Mouse (Mus musculus) intestine, embryonic 16.5 days (tissue): ENCODE measurements at regions not wholly inside any gene's neighbourhood (a gene's known extent, or its start where the extent isn't known, plus 50 kb on each side); places are given as distances from the start of the nearest gene placed in this dataset.

Source experiments
- ATAC-seq: fragments of 200-750 bp; cut with Nextera tagmentation; 2 replicates; pipeline ENCODE4 v1.8.0; 2017; ENCODE audit warnings: moderate TSS enrichment, moderate library complexity
- H3K27ac ChIP-seq: fragments of 300-500 bp; sonication (generic); 2 replicates; pipeline ENCODE4 v1.5.1; 2014; ENCODE audit warnings: mild to moderate bottlenecking, low read length
- H3K27me3 ChIP-seq: fragments of 300-500 bp; sonication (generic); replicated peaks from 2 replicates; pipeline ENCODE4 v1.6.1; 2014; ENCODE audit warnings: low read length, control low read depth, mixed read lengths; ENCODE audit not compliant: control insufficient read depth, insufficient read depth
- H3K36me3 ChIP-seq: fragments of 300-500 bp; sonication (generic); 2 replicates; pipeline ENCODE4 v1.6.1; 2014; ENCODE audit warnings: low read length, control low read depth; ENCODE audit not compliant: control insufficient read depth, insufficient read depth
- H3K4me1 ChIP-seq: fragments of 300-500 bp; sonication (generic); 2 replicates; pipeline ENCODE4 v1.6.1; 2014; ENCODE audit warnings: low read length, control low read depth, mixed read lengths; ENCODE audit not compliant: control insufficient read depth, insufficient read depth
- H3K4me2 ChIP-seq: fragments of 300-500 bp; sonication (generic); 2 replicates; pipeline ENCODE4 v1.6.1; 2014; ENCODE audit warnings: low read depth, low read length, control low read depth
- H3K4me3 ChIP-seq: fragments of 300-500 bp; sonication (generic); 2 replicates; pipeline ENCODE4 v1.5.1; 2014; ENCODE audit warnings: mild to moderate bottlenecking, low read length
- H3K9ac ChIP-seq: fragments of 300-500 bp; sonication (generic); 2 replicates; pipeline ENCODE4 v1.6.1; 2014; ENCODE audit warnings: low read depth, low read length
- H3K9me3 ChIP-seq: fragments of 300-500 bp; sonication (generic); 2 replicates; pipeline ENCODE4 v1.6.1; 2016; ENCODE audit warnings: low read length, control low read depth; ENCODE audit not compliant: control insufficient read depth
- WGBS: fragments of 180-500 bp; shearing (Covaris S2); extraction: QIAGEN DNeasy Blood & Tissue Kit; methylation state at CpG from one replicate; pipeline ENCODE4 v1.1.7; 2014; 5-methylcytosine and 5-hydroxymethylcytosine counted together

- WGBS, result 80% methylated on average over 10 of the region's 10 CpGs
- ATAC-seq, result no peak
- peaks cover 5% of the 10 kb centered on the region; the same call in 1 of the 2 replicates for H3K4me1 ChIP-seq
- H3K9ac ChIP-seq, result no peak overlapping the region
- no peaks in the 10 kb centered on the region for H3K36me3 ChIP-seq
- no peak overlapping the region for H3K4me3 ChIP-seq
- H3K4me2 ChIP-seq, result no peak overlapping the region
- H3K9me3 ChIP-seq, result no peaks in the 10 kb centered on the region
- no peaks in the 10 kb centered on the region for H3K27me3 ChIP-seq
- no peak overlapping the region for H3K27ac ChIP-seq
These were observed 183.1 kb downstream of the Cdc5l start for GRCm38 (mm10) chr17:45250450-45250849.

DNA sequence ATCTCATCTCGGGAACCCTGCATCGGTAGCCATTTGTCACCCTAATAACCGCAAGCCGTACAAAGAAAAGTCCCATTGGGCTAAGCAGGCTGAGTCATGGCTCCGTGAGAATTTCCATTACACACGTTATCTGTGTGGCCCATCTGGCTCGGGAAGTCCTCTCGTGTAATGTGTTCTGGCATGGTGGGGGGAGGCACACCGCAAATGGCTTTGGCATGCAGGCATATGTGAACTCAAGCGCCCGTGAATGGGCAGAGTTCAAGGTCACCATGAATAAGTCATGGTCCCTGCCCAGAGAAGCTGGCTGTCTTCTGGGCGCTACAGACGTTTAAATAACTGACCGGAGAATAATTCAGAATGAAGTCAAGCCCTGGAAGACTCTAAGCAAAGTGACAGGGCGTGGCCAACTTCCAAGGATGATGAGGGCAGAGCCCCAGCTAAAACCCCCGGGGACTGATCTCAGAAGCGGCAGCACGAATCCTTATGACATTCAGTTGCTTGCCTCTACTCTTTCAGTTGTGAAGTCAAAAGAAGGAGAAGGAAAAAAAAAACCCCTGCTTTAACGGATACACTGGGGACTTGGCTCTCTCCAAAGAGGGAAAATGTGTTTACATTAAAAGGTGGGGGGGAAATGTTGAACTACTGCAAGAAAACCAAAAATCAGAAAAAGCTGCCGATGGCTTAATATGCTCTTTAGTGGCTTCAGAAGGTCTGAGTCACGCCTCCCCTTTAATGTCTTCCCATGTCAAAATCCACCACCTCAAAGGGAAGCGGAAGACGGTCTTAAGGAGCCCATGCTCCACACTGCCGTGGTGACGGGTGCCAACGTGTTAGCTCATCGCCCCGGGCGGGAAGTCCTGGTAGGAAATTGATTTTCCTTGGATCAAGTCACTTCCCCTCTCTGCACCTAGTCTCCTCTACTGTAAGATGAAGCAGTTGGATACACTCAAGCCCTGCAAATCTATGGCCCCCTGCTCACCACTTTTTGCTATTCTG lies 186.1 kb downstream of the Cdc5l start:
- no peak overlapping the region for H3K9ac ChIP-seq
- H3K4me2 ChIP-seq, result no peak overlapping the region
- H3K4me3 ChIP-seq, result no peak overlapping the region
- no peaks in the 10 kb centered on the region for H3K4me1 ChIP-seq
- H3K9me3 ChIP-seq, result no peaks in the 10 kb centered on the region
- no peaks in the 10 kb centered on the region for H3K27me3 ChIP-seq
- ATAC-seq, result no peak
- no peaks in the 10 kb centered on the region for H3K36me3 ChIP-seq
- no peak overlapping the region for H3K27ac ChIP-seq
- 79% methylated on average over 29 of the region's 29 CpGs for WGBS

GRCm38 (mm10) chr17:45244870-45245269 lies 188.7 kb downstream of the Cdc5l start:
- no peaks in the 10 kb centered on the region for H3K27me3 ChIP-seq
- ATAC-seq, result no peak
- H3K9me3 ChIP-seq, result no peaks in the 10 kb centered on the region
- H3K4me1 ChIP-seq, result no peaks in the 10 kb centered on the region
- no peaks in the 10 kb centered on the region for H3K36me3 ChIP-seq
- no peak overlapping the region for H3K4me3 ChIP-seq
- no peak overlapping the region for H3K4me2 ChIP-seq
- WGBS, result 73% methylated on average over 10 of the region's 10 CpGs
- H3K9ac ChIP-seq, result no peak overlapping the region
- no peak overlapping the region for H3K27ac ChIP-seq

DNA sequence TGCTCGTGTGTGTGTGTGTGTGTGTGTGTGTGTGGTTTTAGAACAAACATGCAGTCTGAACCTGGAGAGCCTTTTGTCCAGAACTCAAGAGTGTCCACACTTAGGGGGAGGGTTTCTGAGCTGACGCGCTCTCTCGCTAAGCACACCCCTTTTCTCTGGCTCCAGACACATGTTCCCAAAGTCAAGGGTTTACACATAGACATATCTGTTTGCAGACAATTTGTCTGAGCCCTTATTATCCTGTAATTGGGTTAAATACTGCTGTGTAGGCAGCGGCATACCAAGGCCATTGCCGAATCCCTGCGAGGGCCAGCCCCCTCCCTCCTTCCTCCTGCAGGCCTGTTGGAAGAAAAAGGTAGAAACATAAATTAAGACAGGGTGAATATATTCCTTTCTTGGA lies 190.4 kb downstream of the Cdc5l start:
- no peaks in the 10 kb centered on the region for H3K4me1 ChIP-seq
- no peak overlapping the region for H3K4me3 ChIP-seq
- no peaks in the 10 kb centered on the region for H3K9me3 ChIP-seq
- WGBS, result 43% methylated on average over 7 of the region's 7 CpGs
- no peak overlapping the region for H3K27ac ChIP-seq
- H3K27me3 ChIP-seq, result no peaks in the 10 kb centered on the region
- peak; percentile 26; the same call in 1 of the 2 replicates for ATAC-seq
- no peak overlapping the region for H3K9ac ChIP-seq
- H3K4me2 ChIP-seq, result no peak overlapping the region
- no peaks in the 10 kb centered on the region for H3K36me3 ChIP-seq

GRCm38 (mm10) chr17:45242076-45242475 lies 191.5 kb downstream of the Cdc5l start:
- Histone ChIP-seq H3K36me3 (no peaks in the 10 kb centered on the region), H3K9ac (no peak overlapping the region), H3K9me3 (peaks cover 3% of the 10 kb centered on the region; the same call in 1 of the 2 replicates), H3K27ac (no peak overlapping the region), H3K4me1 (no peaks in the 10 kb centered on the region), H3K27me3 (no peaks in the 10 kb centered on the region), H3K4me2 (no peak overlapping the region), H3K4me3 (no peak overlapping the region)
- 90% methylated on average over 6 of the region's 6 CpGs for WGBS
- ATAC-seq, result no peak

- no peak for ATAC-seq
- 45% methylated on average over 7 of the region's 7 CpGs for WGBS
- no peaks in the 10 kb centered on the region for H3K4me1 ChIP-seq
- H3K9ac ChIP-seq, result no peak overlapping the region
- H3K36me3 ChIP-seq, result no peaks in the 10 kb centered on the region
- H3K27ac ChIP-seq, result no peak overlapping the region
- H3K27me3 ChIP-seq, result no peaks in the 10 kb centered on the region
- no peak overlapping the region for H3K4me3 ChIP-seq
- no peak overlapping the region for H3K4me2 ChIP-seq
- H3K9me3 ChIP-seq, result peaks cover 5% of the 10 kb centered on the region; the same call in 1 of the 2 replicates
These were observed 192.5 kb downstream of the Cdc5l start for GRCm38 (mm10) chr17:45240963-45241543.

- H3K36me3 ChIP-seq, result no peaks in the 10 kb centered on the region
- no peak overlapping the region for H3K4me3 ChIP-seq
- H3K9me3 ChIP-seq, result peaks cover 5% of the 10 kb centered on the region; the same call in 1 of the 2 replicates
- no peak overlapping the region for H3K9ac ChIP-seq
- no peak overlapping the region for H3K4me2 ChIP-seq
- no peaks in the 10 kb centered on the region for H3K4me1 ChIP-seq
- no peak overlapping the region for H3K27ac ChIP-seq
- ATAC-seq, result no peak
- H3K27me3 ChIP-seq, result no peaks in the 10 kb centered on the region
- 69% methylated on average over 6 of the region's 6 CpGs for WGBS
These were observed 193.0 kb downstream of the Cdc5l start for GRCm38 (mm10) chr17:45240545-45240944.

DNA sequence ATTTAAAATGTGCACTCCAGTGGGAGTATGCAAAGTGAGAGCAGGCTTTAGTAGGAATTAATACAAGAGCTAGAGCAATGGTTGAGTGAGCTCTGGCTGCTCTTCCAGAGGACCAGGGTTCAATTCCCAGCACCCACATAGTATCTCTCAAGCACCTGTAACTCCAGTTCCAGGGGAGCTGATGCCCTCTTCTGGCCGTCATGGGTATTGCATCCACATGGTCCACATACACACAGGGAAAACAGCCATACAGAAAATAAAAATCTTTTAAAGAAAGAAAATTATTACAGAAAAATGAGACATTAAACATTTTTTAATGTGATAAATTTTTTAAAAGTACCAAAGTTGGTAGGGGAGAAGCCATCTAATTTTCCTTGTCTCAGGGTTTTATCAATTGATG lies 196.3 kb downstream of the Cdc5l start:
- WGBS, result 79% methylated on average over 1 of the region's 1 CpGs
- no peak overlapping the region for H3K4me3 ChIP-seq
- no peak overlapping the region for H3K9ac ChIP-seq
- H3K27me3 ChIP-seq, result no peaks in the 10 kb centered on the region
- ATAC-seq, result no peak
- H3K4me1 ChIP-seq, result peaks cover 4% of the 10 kb centered on the region; the same call in 1 of the 2 replicates
- H3K36me3 ChIP-seq, result no peaks in the 10 kb centered on the region
- H3K9me3 ChIP-seq, result peaks cover 5% of the 10 kb centered on the region; the same call in 1 of the 2 replicates
- H3K4me2 ChIP-seq, result no peak overlapping the region
- H3K27ac ChIP-seq, result no peak overlapping the region

DNA sequence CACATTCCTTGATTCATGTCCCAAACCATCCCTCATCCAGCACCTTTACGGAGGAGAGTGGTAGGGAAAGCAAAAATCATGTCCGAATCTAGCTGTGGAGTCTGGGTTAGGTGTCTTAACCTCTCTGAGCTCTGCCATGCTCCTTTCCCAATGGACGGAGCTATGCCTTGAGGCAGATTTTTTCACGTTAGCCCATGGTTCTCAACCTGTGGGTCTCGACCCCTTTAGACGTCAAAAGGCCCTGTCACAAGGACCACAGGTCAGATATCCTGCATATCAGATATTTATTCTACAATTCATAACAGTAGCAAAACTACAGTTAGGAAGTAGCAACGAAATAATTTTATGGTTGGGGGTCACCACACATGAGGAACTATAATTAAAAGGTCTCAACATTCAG lies 198.1 kb downstream of the Cdc5l start:
- Histone ChIP-seq H3K27ac (no peak overlapping the region), H3K4me2 (no peak overlapping the region)

More for the DNA sequence above, 198.1 kb downstream of the Cdc5l start:
- no peak overlapping the region for H3K4me3 ChIP-seq
- no peaks in the 10 kb centered on the region for H3K27me3 ChIP-seq
- no peaks in the 10 kb centered on the region for H3K36me3 ChIP-seq
- 85% methylated on average over 7 of the region's 7 CpGs for WGBS
- no peak for ATAC-seq
- no peak overlapping the region for H3K9ac ChIP-seq
- peaks cover 4% of the 10 kb centered on the region; the same call in 1 of the 2 replicates for H3K4me1 ChIP-seq
- peaks cover 5% of the 10 kb centered on the region; the same call in 1 of the 2 replicates for H3K9me3 ChIP-seq
